Mouse (Mus musculus): ENCODE measurements around the gene Ccnd2. TPM values are rescaled to one million over a fixed set of nuclear protein-coding genes. Genes with fewer than 3 reads are reported as not detected.

The Ccnd2 gene
- total RNA-seq, 2 experiments from 2014 or later = 144 to 150 TPM

DNA sequence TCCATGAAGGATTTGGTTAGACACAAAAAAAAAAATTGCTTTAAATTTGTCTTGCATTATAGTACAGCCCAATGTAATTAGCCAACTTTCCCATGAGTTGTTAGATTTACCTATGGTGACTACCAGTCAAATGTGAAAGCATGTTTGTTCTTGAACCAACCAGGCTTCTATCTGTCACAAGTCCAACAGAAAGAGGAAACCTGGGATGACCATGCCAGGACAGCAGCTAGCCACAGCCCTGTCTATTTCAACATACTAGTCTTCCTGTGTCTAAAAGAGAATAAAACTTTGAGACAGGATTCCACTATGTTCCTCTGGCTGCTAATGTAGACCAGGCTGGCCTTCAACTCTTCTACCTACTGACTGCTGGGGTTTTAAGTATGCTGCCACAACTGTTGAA, 44.6 kb downstream of the Ccnd2 start:
- no peak for DNase-seq

DNA sequence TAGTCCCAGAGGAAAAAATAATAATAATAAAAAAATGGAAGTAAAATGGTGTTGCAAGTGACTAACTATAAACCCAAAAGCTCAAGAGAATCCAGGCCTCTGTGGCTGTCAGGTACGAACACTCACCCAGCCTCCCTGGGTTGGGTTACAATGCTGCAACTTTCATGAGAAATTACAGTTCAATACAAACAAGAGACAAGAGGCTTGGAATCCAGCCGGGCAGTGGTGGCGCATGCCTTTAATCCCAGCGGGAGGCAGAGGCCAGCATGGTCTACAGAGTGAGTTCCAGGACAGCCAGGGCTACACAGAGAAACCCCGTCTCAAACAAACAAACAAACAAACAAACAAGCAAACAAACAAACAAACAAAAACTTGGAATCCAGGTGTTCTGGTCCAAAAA, 45.3 kb downstream of the Ccnd2 start:
- DNase-seq = no peak

DNA sequence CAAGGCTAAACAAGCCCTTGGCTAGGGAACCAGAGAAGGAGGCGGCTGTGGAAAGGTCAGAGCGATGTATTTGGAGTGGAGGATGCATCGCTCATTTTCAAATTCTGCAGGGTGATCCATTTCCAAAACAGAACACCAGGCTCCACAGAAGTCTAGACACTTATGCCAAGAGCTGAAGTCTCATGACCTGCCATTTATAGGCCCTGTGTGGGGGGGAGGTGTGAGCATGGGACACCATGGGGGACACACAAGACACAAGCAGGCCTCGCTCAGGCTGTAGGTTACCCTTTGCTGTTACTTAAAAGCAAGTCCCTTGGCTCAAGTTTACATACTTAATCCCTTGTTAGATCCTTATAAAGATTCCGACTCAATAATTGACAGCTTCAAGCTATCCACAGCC, 45.8 kb downstream of the Ccnd2 start:
- DNase-seq = peak in 1 of 2 experiments; percentile 20

DNA sequence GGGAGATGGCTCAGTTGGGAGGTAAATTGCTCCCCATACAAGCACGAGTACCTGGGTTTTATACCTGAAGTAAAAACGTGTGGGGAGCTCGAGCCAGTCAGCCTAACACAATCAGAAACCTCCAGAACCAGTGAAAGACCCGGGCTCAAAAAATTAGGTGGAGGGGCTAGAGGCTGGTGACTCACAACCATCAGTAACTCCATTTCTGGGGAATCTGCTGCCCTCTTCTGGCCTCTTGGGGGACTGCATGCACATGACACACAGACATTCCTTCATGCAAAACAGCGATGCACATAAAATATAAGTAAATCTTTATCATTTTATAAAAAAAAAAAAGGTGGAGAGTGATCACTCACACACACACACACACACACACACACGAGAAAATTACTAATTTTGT, 46.9 kb downstream of the Ccnd2 start:
- no peak for DNase-seq

DNA sequence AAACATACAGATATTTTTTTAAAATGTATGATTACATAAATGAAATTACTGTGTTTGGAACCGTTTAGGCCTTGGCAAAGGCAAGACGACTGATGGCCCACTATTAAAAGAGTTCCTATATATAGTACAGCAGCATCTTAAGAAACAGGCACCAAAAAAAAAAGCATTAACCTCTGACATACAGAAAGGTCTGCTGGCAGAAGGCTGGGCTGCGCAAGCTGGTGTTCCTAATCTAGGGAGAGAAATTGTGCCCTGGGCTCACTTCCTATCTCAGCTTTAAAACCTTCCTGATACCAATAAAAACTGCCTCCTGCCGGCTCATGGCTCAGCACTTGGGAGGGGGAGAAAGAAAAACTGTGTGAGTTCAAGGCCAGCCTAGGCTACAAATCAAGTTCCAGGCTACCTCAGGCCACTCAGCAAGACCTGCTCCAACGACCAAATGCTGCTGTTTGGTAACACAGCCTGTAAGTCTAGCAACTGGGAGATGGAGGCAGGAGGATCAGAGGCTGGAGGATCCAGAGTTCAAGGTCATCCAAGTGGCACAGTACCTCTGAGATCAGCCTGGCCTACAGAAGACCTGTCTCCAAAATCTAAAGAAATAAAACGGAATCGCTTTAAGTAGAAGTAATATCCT, 47.5 kb downstream of the Ccnd2 start:
- DNase-seq = no peak

DNA sequence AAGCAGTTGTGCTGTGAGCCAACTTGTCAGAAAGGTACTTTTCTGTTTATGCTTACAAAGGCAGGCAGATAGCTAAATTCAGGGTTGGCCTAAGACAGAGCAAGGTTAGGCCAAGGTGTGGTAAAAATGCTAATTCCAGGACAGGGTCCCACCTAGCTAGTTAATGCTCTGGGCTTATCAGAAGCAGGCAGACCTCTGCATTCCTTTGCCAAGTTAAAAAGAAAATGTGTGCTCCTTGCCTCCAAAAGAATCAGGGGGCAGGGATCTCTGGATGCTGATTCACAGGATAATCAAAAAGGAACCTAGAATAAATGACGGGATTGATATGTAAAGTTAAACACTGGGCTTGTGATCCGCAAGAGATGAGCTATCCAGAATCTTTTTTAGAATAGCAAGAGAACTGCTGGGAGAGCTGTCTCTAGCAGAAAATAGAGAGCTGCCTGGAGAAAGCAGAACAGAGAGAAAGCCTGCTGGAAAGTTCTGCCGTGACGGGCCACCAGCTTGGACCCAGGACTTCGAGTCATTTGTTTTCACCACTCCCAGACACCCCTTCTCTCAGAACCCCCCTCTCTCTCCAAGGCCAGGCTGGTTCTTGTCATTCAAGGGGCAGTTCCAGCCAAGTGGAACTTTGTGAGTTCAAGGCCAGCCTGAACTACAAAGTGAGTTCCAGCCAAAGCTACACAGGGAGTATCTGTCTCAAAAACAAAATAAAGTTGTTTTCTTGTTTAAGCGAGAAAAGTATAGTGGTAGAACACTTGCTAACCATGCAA, 48.3 kb downstream of the Ccnd2 start:
- DNase-seq = no peak

DNA sequence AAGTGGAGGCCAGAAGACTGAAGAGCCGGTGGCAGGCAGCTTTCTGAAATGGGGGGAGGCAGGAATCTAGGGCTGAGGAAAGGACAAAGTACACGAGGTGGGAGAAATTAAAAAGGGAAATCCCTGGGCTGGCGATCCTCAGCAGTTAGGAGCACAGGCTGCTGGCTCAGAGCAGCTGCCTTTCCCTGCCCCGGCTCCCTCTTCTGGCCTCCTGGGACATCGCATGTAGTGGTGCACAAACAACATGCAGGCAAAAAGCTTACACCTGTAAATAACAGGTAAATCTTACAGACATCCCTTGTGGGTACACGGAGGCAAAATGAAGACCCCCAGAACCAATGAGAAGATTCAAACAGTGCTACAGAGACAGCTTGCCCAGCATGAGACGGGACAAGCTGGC, 57.4 kb downstream of the Ccnd2 start:
- no peak for DNase-seq

DNA sequence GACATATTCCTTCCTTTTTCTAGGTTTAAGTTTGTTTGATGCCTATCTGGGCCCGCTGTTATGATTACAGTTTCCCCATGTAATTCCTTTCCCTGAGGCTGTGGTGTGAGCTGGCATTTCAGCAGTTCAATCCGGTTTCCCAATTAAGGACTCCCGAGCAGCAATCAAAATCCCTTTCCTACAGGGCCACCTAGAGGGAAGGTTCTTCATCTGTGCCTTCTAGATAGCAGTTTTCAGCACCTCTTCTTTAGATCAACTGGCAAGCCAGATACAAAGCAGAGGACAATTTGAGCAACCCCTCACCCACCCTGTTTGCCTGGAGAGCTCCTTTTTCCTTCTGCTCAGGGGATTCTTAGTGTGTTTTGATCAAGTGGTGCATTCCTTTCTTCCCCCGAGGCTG, 65.3 kb downstream of the Ccnd2 start:
- DNase-seq = no peak

DNA sequence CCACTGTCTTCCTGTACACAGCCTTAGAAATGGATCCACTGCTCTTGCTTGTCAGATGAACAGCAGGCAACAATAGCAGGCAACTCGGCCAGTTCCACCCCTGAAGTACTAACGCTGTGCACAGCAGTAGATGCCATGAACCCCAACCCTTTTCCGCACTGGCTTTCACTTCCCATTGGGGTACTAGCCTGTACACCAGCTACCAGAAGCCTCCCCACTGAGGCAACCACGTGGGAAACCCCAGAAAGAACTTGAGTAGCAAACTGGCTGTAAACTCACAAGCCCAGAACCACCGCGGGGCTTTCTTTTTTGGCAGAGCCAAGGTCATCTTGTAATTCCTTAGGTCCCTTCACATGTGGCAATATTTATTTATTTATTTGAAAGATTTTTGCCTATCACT, 70.2 kb downstream of the Ccnd2 start:
- DNase-seq = no peak

DNA sequence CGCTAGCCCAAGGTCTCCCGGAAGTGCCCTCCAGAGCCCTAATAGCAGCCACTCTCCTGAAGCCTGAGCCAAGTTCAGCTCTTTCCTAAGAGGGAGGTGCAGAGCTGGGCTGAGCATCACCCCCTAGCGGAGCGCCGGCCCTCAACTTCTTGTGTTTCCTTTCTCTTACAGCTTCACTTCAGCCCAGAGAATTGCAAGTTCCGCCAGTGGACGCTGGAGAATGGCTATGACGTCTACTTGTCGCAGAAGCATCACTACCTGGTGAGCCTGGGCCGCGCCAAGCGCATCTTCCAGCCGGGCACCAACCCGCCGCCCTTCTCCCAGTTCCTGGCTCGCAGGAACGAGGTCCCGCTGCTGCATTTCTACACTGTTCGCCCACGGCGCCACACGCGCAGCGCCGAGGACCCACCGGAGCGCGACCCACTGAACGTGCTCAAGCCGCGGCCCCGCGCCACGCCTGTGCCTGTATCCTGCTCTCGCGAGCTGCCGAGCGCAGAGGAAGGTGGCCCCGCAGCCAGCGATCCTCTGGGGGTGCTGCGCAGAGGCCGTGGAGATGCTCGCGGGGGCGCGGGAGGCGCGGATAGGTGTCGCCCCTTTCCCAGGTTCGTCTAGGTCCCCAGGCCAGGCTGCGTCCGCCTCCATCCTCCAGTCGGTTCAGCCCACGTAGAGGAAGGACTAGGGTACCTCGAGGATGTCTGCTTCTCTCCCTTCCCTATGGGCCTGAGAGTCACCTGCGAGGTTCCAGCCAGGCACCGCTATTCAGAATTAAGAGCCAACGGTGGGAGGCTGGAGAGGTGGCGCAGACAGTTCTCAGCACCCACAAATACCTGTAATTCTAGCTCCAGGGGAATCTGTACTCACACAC, 71.9 kb downstream of the Ccnd2 start:
- peak; percentile 58 to 66 for DNase-seq

Other genes with a start within 250 kb of the Ccnd2 start
- under 1 TPM; 0.18 to 0.32 TPM for gene Dyrk4, start 230.4 kb downstream of the Ccnd2 start, total RNA-seq (2021)
- 1 to 10 TPM; 2.7 to 2.8 TPM for gene Rad51ap1, start 212.6 kb downstream of the Ccnd2 start, total RNA-seq (2021)
- gene D6Wsu163e, start 212.2 kb downstream of the Ccnd2 start, total RNA-seq (2021) = 10 to 100 TPM; 45.7 to 46.1 TPM
- gene Fgf6, start 136.6 kb downstream of the Ccnd2 start, total RNA-seq (2021) = not detected
- under 1 TPM; 0.25 to 0.48 TPM for gene Fgf23, start 79.3 kb downstream of the Ccnd2 start, total RNA-seq (2021)
- 10 to 100 TPM; 27.6 to 31.7 TPM for gene Tigar, start 42.6 kb downstream of the Ccnd2 start, total RNA-seq (2021)

All from layer of hippocampus, postnatal 36 days (tissue).